Mouse (Mus musculus) adrenal gland, postnatal 10 days (tissue): ENCODE measurements at regions not wholly inside any gene's neighbourhood (a gene's known extent, or its start where the extent isn't known, plus 50 kb on each side); places are given as distances from the start of the nearest gene placed in this dataset.

ENCODE experiments used
- DNase-seq: peaks from one replicate; pipeline ENCODE4 v3.0.0; 2021; ENCODE audit warnings: mixed read lengths

- DNase-seq, result no peak
Measured at GRCm38 (mm10) chr4:100616161-100616915, 137.7 kb downstream of the Ube2u start.

GRCm38 (mm10) chr4:100616916-100617488 is 138.4 kb downstream of the Ube2u start:
- DNase-seq, result no peak

- no peak for DNase-seq
Measured at GRCm38 (mm10) chr4:100624656-100625055, 146.0 kb downstream of the Ube2u start.

- no peak for DNase-seq
Measured at GRCm38 (mm10) chr4:100626551-100626950, 147.9 kb downstream of the Ube2u start.

- DNase-seq, result no peak
Measured at GRCm38 (mm10) chr4:100634388-100634787, 142.1 kb upstream of the Cachd1 start.

- DNase-seq, result no peak
Measured at GRCm38 (mm10) chr4:100637597-100637996, 138.9 kb upstream of the Cachd1 start.

- DNase-seq, result no peak
Measured at GRCm38 (mm10) chr4:100661154-100661553, 115.3 kb upstream of the Cachd1 start.

GRCm38 (mm10) chr4:100664619-100665264 is 111.7 kb upstream of the Cachd1 start:
- DNase-seq, result no peak

GRCm38 (mm10) chr4:100670553-100670952 is 105.9 kb upstream of the Cachd1 start:
- DNase-seq, result no peak

- peak; percentile 65 for DNase-seq
Measured at GRCm38 (mm10) chr4:100674916-100675315, 101.6 kb upstream of the Cachd1 start.

GRCm38 (mm10) chr4:100683757-100684156 is 92.7 kb upstream of the Cachd1 start:
- DNase-seq, result no peak

GRCm38 (mm10) chr4:100700002-100700401 is 76.5 kb upstream of the Cachd1 start:
- DNase-seq, result no peak

- no peak for DNase-seq
Measured at GRCm38 (mm10) chr4:100700418-100700817, 76.1 kb upstream of the Cachd1 start.

GRCm38 (mm10) chr4:100705960-100706359 is 70.5 kb upstream of the Cachd1 start:
- DNase-seq, result no peak

GRCm38 (mm10) chr4:100707125-100707524 is 69.3 kb upstream of the Cachd1 start:
- DNase-seq, result no peak

- DNase-seq, result no peak
Measured at GRCm38 (mm10) chr4:100708247-100708646, 68.2 kb upstream of the Cachd1 start.

GRCm38 (mm10) chr4:100714240-100714639 is 62.2 kb upstream of the Cachd1 start:
- DNase-seq, result no peak

GRCm38 (mm10) chr4:100717601-100718000 is 58.9 kb upstream of the Cachd1 start:
- no peak for DNase-seq

- peak; percentile 77 for DNase-seq
Measured at GRCm38 (mm10) chr4:100722532-100722931, 53.9 kb upstream of the Cachd1 start.

- DNase-seq, result no peak
Measured at GRCm38 (mm10) chr4:100723053-100723452, 53.4 kb upstream of the Cachd1 start.

- no peak for DNase-seq
Measured at GRCm38 (mm10) chr4:100725811-100726210, 50.7 kb upstream of the Cachd1 start.

GRCm38 (mm10) chr4:100726496-100726895 is 50.0 kb upstream of the Cachd1 start:
- DNase-seq, result no peak
